Mouse (Mus musculus) lung, embryonic 16.5 days (tissue): ENCODE results near the gene Acbd3. TPM values are rescaled to one million over a fixed set of nuclear protein-coding genes. Genes with fewer than 3 reads are reported as not detected.

Source experiments
- polyA plus RNA-seq: library from polyadenylated mRNA; unstranded; fragments of >200 nt; fragmentation: Nextera tagmentation; extraction: Ambion mirVana; gene quantifications from 2 replicates; pipeline ENCODE4 v1.2.1, GENCODE M21; 2015

The Acbd3 gene
- polyA plus RNA-seq, 1 experiment from 2014 or later = 20.7 TPM

Other genes starting within 250 kb of the Acbd3 start
- gene Stum, start 242.5 kb upstream of the Acbd3 start, polyA plus RNA-seq = 0.08 and 0.33 TPM in 2 replicates
- gene Parp1, start 157.1 kb upstream of the Acbd3 start, polyA plus RNA-seq = 106 and 110 TPM in 2 replicates
- gene Lin9, start 84.9 kb upstream of the Acbd3 start, polyA plus RNA-seq = 19.8 and 22.3 TPM in 2 replicates
- gene Mixl1, start 29.0 kb upstream of the Acbd3 start, polyA plus RNA-seq = 0.15 and 0.35 TPM in 2 replicates
- gene H3f3a, start 87.9 kb downstream of the Acbd3 start, polyA plus RNA-seq = 2,527 and 2,659 TPM in 2 replicates
- gene Sde2, start 125.1 kb downstream of the Acbd3 start, polyA plus RNA-seq = 33.0 and 38.3 TPM in 2 replicates
- gene Lefty2, start 167.1 kb downstream of the Acbd3 start, polyA plus RNA-seq = 0.20 and 0.23 TPM in 2 replicates
- gene Pycr2, start 178.2 kb downstream of the Acbd3 start, polyA plus RNA-seq = 80.7 and 84.3 TPM in 2 replicates
- 1.5 and 1.6 TPM in 2 replicates for gene Lefty1, start 209.0 kb downstream of the Acbd3 start, polyA plus RNA-seq
- 15.8 and 16.4 TPM in 2 replicates for gene Tmem63a, start 216.3 kb downstream of the Acbd3 start, polyA plus RNA-seq